Mouse (Mus musculus): ENCODE results near the gene Kcmf1. TPM values are rescaled to one million over a fixed set of nuclear protein-coding genes. Genes with fewer than 3 reads are reported as not detected.

The Kcmf1 gene
- total and polyA plus RNA-seq, 3 experiments: 95.7 to 185 (median 107) TPM

DNA sequence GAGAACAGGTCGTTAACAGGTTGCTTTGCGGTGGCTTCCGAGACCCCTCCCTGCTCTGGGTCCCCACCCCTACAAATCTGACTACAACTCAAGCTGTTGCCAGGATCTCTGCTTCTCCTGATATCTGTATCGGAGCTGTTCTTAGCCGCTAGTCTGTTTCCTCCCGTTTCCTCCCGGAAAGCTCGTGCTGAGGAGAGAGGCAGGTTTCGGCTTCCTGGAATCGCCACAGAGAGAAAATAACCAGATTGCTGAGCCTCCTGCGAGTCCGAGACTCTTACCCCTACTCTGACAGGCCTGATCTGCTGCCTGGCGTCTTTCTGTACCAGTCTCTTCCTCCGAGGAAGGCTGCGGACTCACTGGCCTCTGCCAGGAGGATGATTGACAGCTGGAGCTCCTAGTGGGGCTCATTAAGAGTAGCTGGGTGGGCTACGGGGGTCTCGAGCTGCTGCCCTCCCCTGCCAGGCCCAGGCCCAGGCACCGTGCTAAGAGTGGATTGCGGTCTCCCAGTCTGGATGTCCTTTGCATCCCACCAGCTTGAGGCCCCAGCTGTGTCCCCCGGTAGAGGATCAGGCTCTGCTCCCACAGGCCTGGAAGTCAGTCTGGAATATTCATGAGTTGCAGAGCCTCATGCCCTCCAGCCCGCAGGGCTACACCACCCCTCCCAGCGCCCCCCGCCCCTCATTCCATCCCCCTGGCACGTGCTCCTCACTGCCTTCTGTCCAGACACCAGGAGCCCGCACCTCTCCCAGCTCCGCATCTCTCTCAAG lies 74.6 kb downstream of the Kcmf1 start:
- peak; percentile 62; the same call in 1 of the 2 replicates for TF ChIP-seq EP300 (IDR thresholded peaks at IDR 0.05; ENCODE audit: insufficient read depth, low read depth, low read length)
- TF ChIP-seq POLR2A (IDR thresholded peaks at IDR 0.05; ENCODE audit: insufficient read depth, low read depth, low read length): no peak
- 0 out of 2 replicates have a peak, but pooled peaks have one; percentile 3 for TF ChIP-seq CTCF (IDR thresholded peaks at IDR 0.05)
- DNase-seq: peak; percentile 22 to 28
- Histone ChIP-seq H3K4me3 (peak overlapping the region; percentile 33), H3K79me2 (replicated peaks; ENCODE audit: control insufficient read depth, insufficient read depth, low read length) (no peaks in the 10 kb centered on the region), H3K9ac (ENCODE audit: low read depth, low read length) (peak overlapping the region; percentile 37), H3K36me3 (ENCODE audit: control insufficient read depth, insufficient read depth, low read length) (no peaks in the 10 kb centered on the region), H3K4me1 (ENCODE audit: control insufficient read depth, insufficient read depth, low read length) (no peaks in the 10 kb centered on the region), H3K27me3 (ENCODE audit: control insufficient read depth, insufficient read depth, low read length) (no peaks in the 10 kb centered on the region), H3K27ac (peak overlapping the region; percentile 45)
- WGBS: 11% methylated on average over 26 of the region's 26 CpGs
- intact Hi-C loops (cut with DNase I): no loop called here

GRCm38 (mm10) chr6:72813456-72813855 lies 86.3 kb downstream of the Kcmf1 start:
- Histone ChIP-seq H3K4me3 (no peak overlapping the region), H3K79me2 (replicated peaks; ENCODE audit: control insufficient read depth, insufficient read depth, low read length) (no peaks in the 10 kb centered on the region), H3K27me3 (ENCODE audit: control insufficient read depth, insufficient read depth, low read length) (no peaks in the 10 kb centered on the region), H3K27ac (no peak overlapping the region), H3K4me1 (ENCODE audit: control insufficient read depth, insufficient read depth, low read length) (no peaks in the 10 kb centered on the region), H3K9ac (ENCODE audit: low read depth, low read length) (no peak overlapping the region), H3K36me3 (ENCODE audit: control insufficient read depth, insufficient read depth, low read length) (no peaks in the 10 kb centered on the region)
- 61% methylated on average over 9 of the region's 9 CpGs for WGBS
- no peak for TF ChIP-seq EP300 (IDR thresholded peaks at IDR 0.05; ENCODE audit: insufficient read depth, low read depth, low read length)
- TF ChIP-seq POLR2A (IDR thresholded peaks at IDR 0.05; ENCODE audit: insufficient read depth, low read depth, low read length): no peak
- TF ChIP-seq CTCF (IDR thresholded peaks at IDR 0.05): no peak
- intact Hi-C loops (cut with DNase I): no loop called here
- no peak for DNase-seq

- TF ChIP-seq POLR2A (IDR thresholded peaks at IDR 0.05; ENCODE audit: insufficient read depth, low read depth, low read length): no peak
- TF ChIP-seq EP300 (IDR thresholded peaks at IDR 0.05; ENCODE audit: insufficient read depth, low read depth, low read length): no peak
- no peak for TF ChIP-seq CTCF (IDR thresholded peaks at IDR 0.05)
- no peak overlapping the region for H3K4me3 ChIP-seq
- DNase-seq: no peak
- no peaks in the 10 kb centered on the region for H3K36me3 ChIP-seq (ENCODE audit: control insufficient read depth, insufficient read depth, low read length)
- H3K4me1 ChIP-seq (ENCODE audit: control insufficient read depth, insufficient read depth, low read length): no peaks in the 10 kb centered on the region
- no peak overlapping the region for H3K9ac ChIP-seq (ENCODE audit: low read depth, low read length)
- no peak overlapping the region for H3K27ac ChIP-seq
- WGBS: 44% methylated on average over 7 of the region's 7 CpGs
- no peaks in the 10 kb centered on the region for H3K79me2 ChIP-seq (replicated peaks; ENCODE audit: control insufficient read depth, insufficient read depth, low read length)
- intact Hi-C loops (cut with DNase I): no loop called here
- no peaks in the 10 kb centered on the region for H3K27me3 ChIP-seq (ENCODE audit: control insufficient read depth, insufficient read depth, low read length)
These were observed 89.5 kb downstream of the Kcmf1 start for GRCm38 (mm10) chr6:72810248-72810647.

DNA sequence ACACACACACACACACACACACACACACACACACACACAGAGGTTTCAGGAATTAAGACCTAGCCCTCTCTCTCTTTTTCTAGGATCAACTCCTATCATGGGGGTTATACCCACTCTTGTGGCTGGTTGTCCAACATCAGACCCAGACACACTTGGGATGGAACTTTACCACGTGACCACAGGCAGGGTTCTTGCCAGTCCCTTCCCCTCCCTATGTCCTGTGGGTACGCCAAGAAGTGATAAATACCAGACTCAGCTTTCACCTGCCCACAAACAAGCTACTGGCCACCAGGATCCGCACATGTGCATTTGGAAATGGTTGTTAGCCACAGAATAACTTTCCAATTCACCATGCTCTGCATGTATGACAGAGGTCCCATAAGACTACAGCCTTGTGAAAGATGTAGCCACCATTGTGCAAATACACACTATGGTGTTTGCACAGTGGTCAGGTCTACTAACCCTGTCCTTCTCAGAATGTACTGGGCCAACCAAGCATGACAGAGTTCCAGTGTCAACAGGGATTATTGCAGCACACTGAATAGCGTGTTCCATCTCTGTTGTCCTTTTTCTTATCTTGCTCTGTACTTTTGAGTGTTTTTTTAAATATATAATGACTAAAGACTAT lies 90.1 kb downstream of the Kcmf1 start:
- intact Hi-C loops (cut with DNase I): no loop called here
- Histone ChIP-seq H3K27ac (no peak overlapping the region), H3K4me3 (no peak overlapping the region), H3K9ac (ENCODE audit: low read depth, low read length) (no peak overlapping the region), H3K27me3 (ENCODE audit: control insufficient read depth, insufficient read depth, low read length) (no peaks in the 10 kb centered on the region), H3K79me2 (replicated peaks; ENCODE audit: control insufficient read depth, insufficient read depth, low read length) (no peaks in the 10 kb centered on the region), H3K4me1 (ENCODE audit: control insufficient read depth, insufficient read depth, low read length) (no peaks in the 10 kb centered on the region), H3K36me3 (ENCODE audit: control insufficient read depth, insufficient read depth, low read length) (no peaks in the 10 kb centered on the region)
- 62% methylated on average over 4 of the region's 4 CpGs for WGBS
- TF ChIP-seq CTCF (IDR thresholded peaks at IDR 0.05) (no peak), POLR2A (IDR thresholded peaks at IDR 0.05; ENCODE audit: insufficient read depth, low read depth, low read length) (no peak), EP300 (IDR thresholded peaks at IDR 0.05; ENCODE audit: insufficient read depth, low read depth, low read length) (no peak)
- no peak for DNase-seq

- DNase-seq: no peak
- TF ChIP-seq CTCF (IDR thresholded peaks at IDR 0.05) (no peak), EP300 (IDR thresholded peaks at IDR 0.05; ENCODE audit: insufficient read depth, low read depth, low read length) (no peak), POLR2A (IDR thresholded peaks at IDR 0.05; ENCODE audit: insufficient read depth, low read depth, low read length) (no peak)
- no peak overlapping the region for H3K27ac ChIP-seq
- intact Hi-C loops (cut with DNase I): no loop called here
- no peak overlapping the region for H3K9ac ChIP-seq (ENCODE audit: low read depth, low read length)
- H3K79me2 ChIP-seq (replicated peaks; ENCODE audit: control insufficient read depth, insufficient read depth, low read length): no peaks in the 10 kb centered on the region
- H3K36me3 ChIP-seq (ENCODE audit: control insufficient read depth, insufficient read depth, low read length): no peaks in the 10 kb centered on the region
- H3K4me3 ChIP-seq: no peak overlapping the region
- no peaks in the 10 kb centered on the region for H3K4me1 ChIP-seq (ENCODE audit: control insufficient read depth, insufficient read depth, low read length)
- H3K27me3 ChIP-seq (ENCODE audit: control insufficient read depth, insufficient read depth, low read length): no peaks in the 10 kb centered on the region
- 60% methylated on average over 3 of the region's 3 CpGs for WGBS
These were observed 91.4 kb downstream of the Kcmf1 start for GRCm38 (mm10) chr6:72808342-72808741.

DNA sequence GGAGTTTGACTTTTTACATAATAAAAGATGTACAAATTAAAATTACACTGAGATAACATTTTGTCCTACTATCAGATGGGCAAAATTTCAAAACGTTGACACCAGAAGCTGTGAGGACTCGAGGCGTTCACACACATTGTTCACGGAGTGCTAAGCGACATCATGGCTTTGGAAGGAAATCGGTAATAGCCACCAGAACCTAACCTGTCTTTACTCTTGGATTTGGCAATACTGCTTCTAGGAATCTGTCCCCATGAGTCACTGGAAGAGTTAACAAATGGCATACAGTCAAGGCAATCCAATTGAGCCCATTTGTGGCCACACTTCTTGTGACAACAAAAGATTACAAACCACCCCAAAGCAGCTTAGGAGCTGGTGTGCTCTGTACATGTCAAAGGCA lies 96.1 kb downstream of the Kcmf1 start:
- no peaks in the 10 kb centered on the region for H3K36me3 ChIP-seq (ENCODE audit: control insufficient read depth, insufficient read depth, low read length)
- no peaks in the 10 kb centered on the region for H3K79me2 ChIP-seq (replicated peaks; ENCODE audit: control insufficient read depth, insufficient read depth, low read length)
- H3K27me3 ChIP-seq (ENCODE audit: control insufficient read depth, insufficient read depth, low read length): no peaks in the 10 kb centered on the region
- H3K4me1 ChIP-seq (ENCODE audit: control insufficient read depth, insufficient read depth, low read length): no peaks in the 10 kb centered on the region
- H3K4me3 ChIP-seq: no peak overlapping the region
- TF ChIP-seq CTCF (IDR thresholded peaks at IDR 0.05) (no peak), EP300 (IDR thresholded peaks at IDR 0.05; ENCODE audit: insufficient read depth, low read depth, low read length) (no peak), POLR2A (IDR thresholded peaks at IDR 0.05; ENCODE audit: insufficient read depth, low read depth, low read length) (no peak)
- DNase-seq: no peak
- no peak overlapping the region for H3K9ac ChIP-seq (ENCODE audit: low read depth, low read length)
- WGBS: 57% methylated on average over 6 of the region's 6 CpGs
- no peak overlapping the region for H3K27ac ChIP-seq
- intact Hi-C loops (cut with DNase I): no loop called here

Measured in heart, adult 2 months (tissue).